Mouse (Mus musculus): Measurements from ENCODE around the gene Tipin. TPM values are rescaled to one million over a fixed set of nuclear protein-coding genes. Genes with fewer than 3 reads are reported as not detected.

Tipin gene
- polyA plus RNA-seq, 1 experiment from 2014 or later: 110 TPM

DNA sequence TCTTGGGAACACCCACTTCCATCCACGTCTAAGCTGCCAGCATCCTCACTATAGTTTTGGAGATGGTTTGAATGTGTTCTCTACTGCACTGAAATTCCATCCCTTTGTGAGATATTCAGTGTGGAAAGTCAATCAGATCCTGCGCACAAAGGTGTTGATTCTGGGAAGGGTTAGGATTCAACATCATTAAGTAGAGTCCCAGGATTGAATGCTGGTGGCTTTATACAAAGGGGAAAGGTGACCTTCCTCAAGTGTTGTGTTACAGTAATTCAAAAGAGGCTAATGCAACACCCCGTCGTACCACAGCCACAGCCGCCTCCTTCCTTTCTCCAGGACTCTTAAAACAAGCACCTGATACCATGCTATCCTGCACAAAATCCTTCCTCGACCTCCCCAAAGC, 54.4 kb downstream of the Tipin start:
- 88% methylated on average over 6 of the region's 6 CpGs for WGBS
- no peak for ATAC-seq
- no peak overlapping the region for H3K9ac ChIP-seq (replicated peaks)
- no peak overlapping the region for H3K4me3 ChIP-seq (replicated peaks)
- H3K27ac ChIP-seq: no peak overlapping the region
- no peak overlapping the region for H3K4me2 ChIP-seq (replicated peaks)
- H3K27me3 ChIP-seq: no peaks in the 10 kb centered on the region
- H3K4me1 ChIP-seq (replicated peaks): peaks cover 14% of the 10 kb centered on the region
- H3K36me3 ChIP-seq: peaks cover 21% of the 10 kb centered on the region
- H3K9me3 ChIP-seq: no peaks in the 10 kb centered on the region

DNA sequence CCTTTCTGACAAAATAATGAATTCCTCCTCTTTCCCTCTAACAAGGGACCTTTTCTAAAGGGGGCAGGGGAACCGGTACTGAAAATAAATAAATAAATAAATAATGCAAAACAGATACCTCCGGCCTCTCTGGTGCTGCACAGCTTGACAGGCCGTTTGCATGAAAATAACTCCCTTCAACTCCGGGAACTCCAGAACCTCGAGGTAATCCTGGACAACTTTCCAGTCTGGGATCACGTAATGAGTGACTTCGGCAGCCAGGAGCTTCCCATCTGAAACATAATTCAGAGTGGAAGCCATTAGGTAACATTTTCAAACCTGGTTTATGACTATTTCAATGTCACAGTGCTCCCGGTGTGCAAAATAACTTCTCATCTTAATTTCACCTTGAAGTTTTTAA, 58.0 kb downstream of the Tipin start:
- H3K36me3 ChIP-seq: peaks cover 17% of the 10 kb centered on the region
- H3K4me2 ChIP-seq (replicated peaks): peak overlapping the region; percentile 62
- no peaks in the 10 kb centered on the region for H3K27me3 ChIP-seq
- WGBS: 14% methylated on average over 8 of the region's 8 CpGs
- H3K27ac ChIP-seq: no peak overlapping the region
- H3K4me1 ChIP-seq (replicated peaks): peaks cover 18% of the 10 kb centered on the region
- H3K9me3 ChIP-seq: no peaks in the 10 kb centered on the region
- H3K4me3 ChIP-seq (replicated peaks): peak overlapping the region; percentile 52; the same call in 1 of the 2 replicates
- no peak for ATAC-seq
- H3K9ac ChIP-seq (replicated peaks): no peak overlapping the region

DNA sequence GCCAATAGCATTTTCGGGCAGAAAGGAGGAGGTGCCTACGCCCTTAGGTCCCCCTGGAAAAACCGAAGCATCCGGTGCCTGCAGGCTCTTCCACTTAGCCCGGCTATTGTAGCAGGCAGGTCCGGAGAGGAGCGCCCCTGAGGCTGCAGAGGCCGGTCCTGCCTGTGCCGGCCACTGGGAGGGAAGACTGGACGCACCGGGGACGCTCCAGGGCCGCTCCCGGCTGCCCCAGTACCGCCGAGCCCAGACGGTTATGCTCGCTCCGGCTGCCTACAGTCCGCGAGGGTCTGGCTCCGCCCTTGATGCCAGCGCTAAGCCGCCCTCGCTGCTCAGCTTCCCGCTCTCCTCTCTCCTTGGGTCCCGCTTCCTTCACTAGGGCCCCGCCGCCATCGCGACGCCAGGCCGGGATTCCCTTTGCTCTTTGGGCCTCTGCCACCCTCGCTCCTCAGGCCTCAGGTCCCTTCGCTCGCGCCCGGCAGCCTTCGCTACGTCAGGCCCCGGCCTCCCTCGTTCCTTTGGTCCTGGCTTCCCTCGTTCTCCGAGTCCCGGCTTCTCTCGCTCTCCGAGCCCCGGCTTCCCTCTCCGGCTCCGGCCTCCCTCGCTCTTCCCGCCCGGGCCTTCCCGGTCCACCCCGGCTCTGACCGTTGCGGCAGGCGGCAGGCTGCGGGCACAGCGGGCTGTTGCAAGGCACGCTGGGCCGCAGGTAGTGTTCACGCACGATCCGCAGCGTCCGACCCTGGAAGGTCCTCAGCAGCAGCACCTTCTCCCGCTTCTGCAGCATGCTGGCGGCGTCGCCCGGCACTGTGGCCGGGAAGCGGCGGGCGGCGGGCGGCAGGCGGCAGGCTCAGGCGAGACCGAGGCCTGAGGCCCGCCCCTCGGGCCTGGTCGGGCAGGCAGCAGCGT, 59.2 kb downstream of the Tipin start:
- H3K9me3 ChIP-seq: no peaks in the 10 kb centered on the region
- H3K4me3 ChIP-seq (replicated peaks): peak overlapping the region; percentile 52
- H3K27ac ChIP-seq: peak overlapping the region; percentile 99
- H3K4me2 ChIP-seq (replicated peaks): peak overlapping the region; percentile 62
- peak overlapping the region; percentile 92 for H3K9ac ChIP-seq (replicated peaks)
- no peaks in the 10 kb centered on the region for H3K27me3 ChIP-seq
- H3K36me3 ChIP-seq: peaks cover 13% of the 10 kb centered on the region
- ATAC-seq: peak; percentile 91
- WGBS: under 1% methylated on average over 85 of the region's 85 CpGs
- H3K4me1 ChIP-seq (replicated peaks): peaks cover 18% of the 10 kb centered on the region

DNA sequence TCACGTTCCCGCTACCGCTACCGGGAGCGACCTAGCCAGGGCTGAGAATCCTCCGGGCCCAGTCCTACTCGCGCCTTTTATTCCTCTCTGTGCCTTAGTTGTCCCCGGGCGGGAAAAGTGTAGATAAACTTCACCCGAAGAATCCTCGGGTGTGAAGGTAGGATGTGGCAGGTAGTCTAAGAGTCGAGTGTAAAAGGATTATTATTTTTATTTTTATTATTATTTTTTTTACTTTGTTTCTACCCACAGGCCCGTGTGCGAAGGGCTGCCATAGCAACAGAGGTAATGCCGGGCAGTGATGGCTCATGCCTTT, 59.8 kb downstream of the Tipin start, which contains the start of gene Dis3l:
TSS of gene Dis3l (minus strand) at position 35 of the 313 bp plus-strand sequence.
- Histone ChIP-seq H3K9ac (replicated peaks) (peak within 1 kb of the TSS; percentile 92), H3K27me3 (no peaks in the 10 kb centered on the region), H3K4me1 (replicated peaks) (peaks cover 18% of the 10 kb centered on the region), H3K36me3 (peaks cover 8% of the 10 kb centered on the region; the same call in 1 of the 2 replicates), H3K27ac (peak within 1 kb of the TSS; percentile 99), H3K4me3 (replicated peaks) (peak within 1 kb of the TSS; percentile 52), H3K9me3 (no peaks in the 10 kb centered on the region), H3K4me2 (replicated peaks) (peak within 1 kb of the TSS; percentile 62)
- no peak for ATAC-seq
- WGBS: 16% methylated on average over 16 of the region's 16 CpGs

DNA sequence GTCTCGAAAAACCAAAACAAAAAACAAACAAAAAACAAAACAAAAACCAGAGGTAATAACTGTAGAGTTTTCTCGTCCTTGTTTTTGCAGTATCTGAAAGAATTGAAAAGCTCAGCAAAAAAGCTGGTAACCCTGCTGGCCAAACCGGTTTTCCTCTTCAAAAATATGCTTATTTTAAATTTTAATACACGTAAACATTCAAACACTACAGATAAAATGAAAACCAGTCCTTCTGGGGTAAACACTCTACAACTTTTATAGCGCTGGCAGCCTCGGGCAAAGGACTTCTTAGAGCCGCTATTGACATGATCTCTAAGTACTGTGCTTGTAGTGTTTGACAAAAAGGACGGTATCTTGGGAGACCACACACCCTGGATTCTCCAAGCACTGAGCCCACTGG, 60.3 kb downstream of the Tipin start:
- Histone ChIP-seq H3K4me2 (replicated peaks) (peak overlapping the region; percentile 62), H3K4me1 (replicated peaks) (peaks cover 18% of the 10 kb centered on the region), H3K27ac (peak overlapping the region; percentile 99; the same call in 1 of the 2 replicates), H3K9ac (replicated peaks) (no peak overlapping the region; the same call in 1 of the 2 replicates), H3K27me3 (no peaks in the 10 kb centered on the region), H3K4me3 (replicated peaks) (no peak overlapping the region), H3K9me3 (no peaks in the 10 kb centered on the region), H3K36me3 (0 out of 2 replicates have a peak, but pooled peaks cover 6% of the 10 kb centered on the region)
- no peak for ATAC-seq
- WGBS: 91% methylated on average over 8 of the region's 8 CpGs

DNA sequence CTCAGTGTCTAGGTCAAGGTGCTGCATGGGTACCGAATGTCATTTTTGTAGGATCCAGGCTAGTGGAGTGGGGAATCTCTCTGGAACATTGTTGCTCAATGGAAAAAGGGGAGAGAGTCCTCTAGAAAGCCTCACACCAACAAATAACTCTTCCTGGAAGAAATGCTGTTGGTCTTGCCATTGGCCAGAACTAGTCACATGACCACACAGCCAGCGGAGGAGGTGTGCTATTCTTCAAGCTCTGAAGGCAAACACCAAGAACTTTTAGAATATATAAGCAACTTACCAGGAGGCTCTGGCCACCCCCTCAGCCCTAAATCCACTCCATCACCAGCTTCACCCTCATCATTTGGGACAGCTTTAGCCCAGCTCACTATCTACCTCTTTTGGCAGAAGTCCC, 62.3 kb downstream of the Tipin start:
- Histone ChIP-seq H3K27me3 (no peaks in the 10 kb centered on the region), H3K4me1 (replicated peaks) (peaks cover 18% of the 10 kb centered on the region), H3K9ac (replicated peaks) (no peak overlapping the region), H3K4me3 (replicated peaks) (no peak overlapping the region), H3K4me2 (replicated peaks) (no peak overlapping the region), H3K9me3 (no peaks in the 10 kb centered on the region), H3K36me3 (no peaks in the 10 kb centered on the region), H3K27ac (no peak overlapping the region)
- 94% methylated on average over 2 of the region's 2 CpGs for WGBS
- ATAC-seq: no peak

DNA sequence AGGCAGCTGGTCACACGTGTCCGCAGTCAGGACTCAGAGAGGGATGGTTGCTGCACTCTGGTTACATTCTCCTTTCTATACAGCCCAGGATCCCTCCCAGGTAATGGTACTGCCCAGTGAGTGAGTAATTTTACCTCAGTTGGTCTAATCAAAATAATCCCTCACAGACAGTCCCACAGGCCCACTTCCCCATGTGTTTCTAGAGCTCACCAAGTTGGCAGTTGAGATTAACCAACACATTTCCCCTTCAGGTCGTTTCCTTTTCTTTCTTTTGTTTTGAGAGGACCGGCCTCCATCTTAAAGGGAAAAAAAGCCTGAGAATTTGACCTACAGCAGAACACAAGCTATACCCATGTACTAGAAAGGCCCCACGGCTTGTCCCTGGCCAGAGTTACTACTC, 64.5 kb downstream of the Tipin start:
- H3K4me2 ChIP-seq (replicated peaks): no peak overlapping the region
- no peak for ATAC-seq
- H3K9ac ChIP-seq (replicated peaks): no peak overlapping the region
- no peak overlapping the region for H3K27ac ChIP-seq
- no peaks in the 10 kb centered on the region for H3K27me3 ChIP-seq
- WGBS: 60% methylated on average over 5 of the region's 5 CpGs
- H3K4me1 ChIP-seq (replicated peaks): peaks cover 5% of the 10 kb centered on the region; the same call in 1 of the 2 replicates
- no peaks in the 10 kb centered on the region for H3K9me3 ChIP-seq
- H3K4me3 ChIP-seq (replicated peaks): no peak overlapping the region
- H3K36me3 ChIP-seq: no peaks in the 10 kb centered on the region

DNA sequence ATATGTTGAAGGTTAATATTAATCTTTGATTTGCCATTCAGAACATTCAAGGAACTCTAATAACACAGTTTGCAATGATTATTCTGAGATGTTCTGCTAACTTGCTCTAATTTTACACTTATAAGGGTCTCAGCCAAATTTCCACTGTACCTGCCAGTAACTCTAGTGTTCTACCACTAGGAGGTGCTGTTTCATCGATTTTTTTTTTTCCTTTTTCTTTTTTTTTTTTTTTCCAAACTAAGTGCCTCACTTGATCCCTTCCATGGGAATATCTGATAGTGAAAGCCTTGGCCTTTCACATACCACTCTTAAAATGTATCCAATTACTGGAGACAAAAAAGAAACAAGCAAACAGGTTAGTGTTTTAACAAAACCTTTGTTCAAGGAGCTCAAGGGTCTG, 66.0 kb downstream of the Tipin start:
- Histone ChIP-seq H3K9me3 (no peaks in the 10 kb centered on the region), H3K27me3 (no peaks in the 10 kb centered on the region), H3K27ac (no peak overlapping the region), H3K4me1 (replicated peaks) (no peaks in the 10 kb centered on the region), H3K9ac (replicated peaks) (no peak overlapping the region), H3K4me3 (replicated peaks) (no peak overlapping the region), H3K4me2 (replicated peaks) (no peak overlapping the region), H3K36me3 (no peaks in the 10 kb centered on the region)
- WGBS: 7% methylated on average over 1 of the region's 1 CpGs
- no peak for ATAC-seq

DNA sequence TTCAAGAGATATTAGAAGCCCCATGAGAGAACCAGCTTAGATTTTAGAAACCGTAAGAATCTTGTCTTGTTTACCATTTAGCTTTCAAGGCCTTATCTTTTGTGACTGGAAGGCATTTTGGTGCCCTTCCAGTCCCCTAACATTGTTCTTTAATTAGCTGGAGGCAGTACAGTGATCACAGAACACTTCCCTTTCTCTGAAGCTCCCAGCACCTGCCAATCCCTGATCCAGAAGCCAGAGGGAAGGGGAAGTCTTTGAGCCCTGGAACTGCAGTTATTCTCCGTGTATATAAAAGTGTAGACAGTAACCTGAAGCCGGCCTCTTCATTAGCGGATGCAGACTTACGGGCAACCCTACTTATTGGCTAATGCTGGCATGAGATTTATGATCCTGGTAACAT, 68.1 kb downstream of the Tipin start:
- no peak overlapping the region for H3K27ac ChIP-seq
- H3K9me3 ChIP-seq: no peaks in the 10 kb centered on the region
- no peaks in the 10 kb centered on the region for H3K4me1 ChIP-seq (replicated peaks)
- 68% methylated on average over 5 of the region's 5 CpGs for WGBS
- H3K9ac ChIP-seq (replicated peaks): no peak overlapping the region
- no peak overlapping the region for H3K4me3 ChIP-seq (replicated peaks)
- H3K36me3 ChIP-seq: no peaks in the 10 kb centered on the region
- no peak for ATAC-seq
- no peaks in the 10 kb centered on the region for H3K27me3 ChIP-seq
- no peak overlapping the region for H3K4me2 ChIP-seq (replicated peaks)

DNA sequence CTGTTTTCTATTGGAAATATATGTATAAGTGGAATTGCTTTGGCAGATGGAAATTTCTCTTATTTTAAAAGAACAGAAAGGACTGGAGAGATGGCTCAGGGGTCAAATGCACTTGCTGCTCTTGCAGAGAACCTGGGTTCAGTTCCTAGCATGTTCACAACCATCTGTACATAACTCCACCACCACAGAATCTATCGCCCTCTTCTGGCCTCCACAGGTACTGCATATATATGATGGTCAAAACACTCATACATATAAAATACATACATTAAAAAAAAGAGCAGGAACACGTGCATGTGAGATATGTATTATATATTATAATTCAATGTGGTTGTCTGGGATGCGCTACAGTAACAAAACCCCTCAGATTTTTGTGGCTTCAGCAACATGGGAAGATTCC, 69.8 kb downstream of the Tipin start:
- no peaks in the 10 kb centered on the region for H3K4me1 ChIP-seq (replicated peaks)
- no peaks in the 10 kb centered on the region for H3K9me3 ChIP-seq
- no peak for ATAC-seq
- no peak overlapping the region for H3K27ac ChIP-seq
- no peak overlapping the region for H3K4me3 ChIP-seq (replicated peaks)
- H3K27me3 ChIP-seq: no peaks in the 10 kb centered on the region
- no peak overlapping the region for H3K4me2 ChIP-seq (replicated peaks)
- 38% methylated on average over 3 of the region's 3 CpGs for WGBS
- no peaks in the 10 kb centered on the region for H3K36me3 ChIP-seq
- H3K9ac ChIP-seq (replicated peaks): no peak overlapping the region

Data from midbrain, embryonic 13.5 days (tissue).